Mouse (Mus musculus) kidney, adult 18-20 months (tissue): ENCODE results near the gene Ccnd2.
A peak's percentile ranks its signal among the peaks of the same experiment; 100 is the strongest.

ENCODE experiments used
- DNase-seq: peaks from one replicate; pipeline ENCODE4 v3.0.0; 2021

Gene Ccnd2

DNA sequence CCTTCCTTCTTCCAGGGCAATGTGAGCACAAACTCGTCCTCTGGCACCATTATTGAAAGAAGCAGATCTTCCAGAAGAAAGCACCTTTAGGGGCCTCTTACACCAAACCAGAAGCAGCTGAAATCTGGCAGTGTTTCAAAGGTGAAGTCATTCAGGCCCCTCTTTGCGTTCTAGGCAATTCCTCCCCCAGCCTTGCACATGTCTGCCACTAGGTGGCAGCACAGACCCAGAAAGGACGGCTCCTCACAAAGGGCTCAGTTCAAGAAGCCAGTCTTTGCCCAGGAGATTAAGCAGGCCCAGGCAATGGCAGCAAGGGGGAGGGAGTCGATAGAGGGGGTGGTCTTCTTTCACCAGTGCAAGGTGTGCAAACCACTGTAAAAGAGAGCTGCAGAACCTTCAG, 4.3 kb downstream of the Ccnd2 start:
- peak; percentile 84 for DNase-seq

DNA sequence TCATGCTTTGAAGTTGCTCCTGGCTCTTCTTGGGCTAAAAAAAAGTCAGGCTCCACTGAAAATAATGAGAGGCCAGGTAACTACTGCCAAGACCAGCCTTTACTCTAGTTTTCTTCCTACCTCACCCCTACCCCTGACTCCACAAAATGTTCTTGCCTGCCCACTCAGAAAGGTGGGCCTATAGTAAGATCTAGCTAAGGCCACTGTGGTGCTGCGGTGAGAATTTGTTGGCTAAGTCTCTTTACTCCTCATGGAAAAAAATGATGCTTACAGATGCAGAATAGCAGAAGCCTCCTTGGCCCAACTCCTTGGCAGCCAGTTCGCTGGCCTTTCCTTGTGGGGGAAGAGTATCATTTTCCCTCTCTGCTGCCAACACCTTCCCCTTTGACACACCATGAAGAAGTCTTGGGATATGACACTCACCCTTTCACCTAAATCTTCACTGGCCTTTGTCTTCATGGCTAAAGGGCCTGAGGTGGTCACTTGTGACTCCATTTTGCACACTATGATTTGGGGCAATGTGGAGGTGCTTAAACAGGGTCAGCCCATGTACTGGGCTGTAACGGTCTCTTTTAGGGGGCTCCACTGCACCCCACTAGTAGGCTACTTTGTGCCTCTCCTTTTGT, 5.6 kb downstream of the Ccnd2 start:
- no peak for DNase-seq

DNA sequence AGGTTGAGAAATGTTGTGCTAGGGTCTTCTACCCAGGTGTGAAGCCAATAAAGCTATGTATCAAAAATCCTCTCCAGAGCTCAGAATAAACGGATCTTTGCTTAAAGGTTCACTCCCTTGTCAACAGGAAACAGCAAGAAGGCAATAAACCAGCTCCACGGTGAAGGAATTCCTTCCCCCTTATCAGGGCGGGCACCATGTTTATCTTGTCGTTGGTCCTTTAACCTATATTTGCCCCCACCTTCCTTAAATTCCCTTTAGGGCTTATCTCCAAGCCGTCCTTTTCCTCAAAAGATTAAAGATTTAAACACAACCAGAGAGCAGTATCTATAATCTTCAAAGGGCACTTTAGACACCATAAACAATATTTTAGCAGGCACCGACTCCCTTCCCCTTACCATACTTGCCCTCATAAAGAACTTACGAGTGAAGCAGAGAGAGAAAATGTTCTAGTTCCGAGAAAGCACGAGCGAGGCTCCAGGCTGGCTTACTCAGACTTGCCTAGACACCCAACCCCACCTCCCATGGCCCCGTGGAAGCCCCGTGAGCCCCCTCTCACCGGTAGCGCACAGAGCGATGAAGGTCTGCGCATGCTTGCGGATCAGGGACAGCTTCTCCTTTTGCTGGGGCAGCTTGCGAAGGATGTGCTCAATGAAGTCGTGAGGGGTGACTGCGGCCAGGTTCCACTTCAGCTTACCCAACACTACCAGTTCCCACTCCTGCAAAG, 6.4 kb downstream of the Ccnd2 start:
- no peak for DNase-seq

DNA sequence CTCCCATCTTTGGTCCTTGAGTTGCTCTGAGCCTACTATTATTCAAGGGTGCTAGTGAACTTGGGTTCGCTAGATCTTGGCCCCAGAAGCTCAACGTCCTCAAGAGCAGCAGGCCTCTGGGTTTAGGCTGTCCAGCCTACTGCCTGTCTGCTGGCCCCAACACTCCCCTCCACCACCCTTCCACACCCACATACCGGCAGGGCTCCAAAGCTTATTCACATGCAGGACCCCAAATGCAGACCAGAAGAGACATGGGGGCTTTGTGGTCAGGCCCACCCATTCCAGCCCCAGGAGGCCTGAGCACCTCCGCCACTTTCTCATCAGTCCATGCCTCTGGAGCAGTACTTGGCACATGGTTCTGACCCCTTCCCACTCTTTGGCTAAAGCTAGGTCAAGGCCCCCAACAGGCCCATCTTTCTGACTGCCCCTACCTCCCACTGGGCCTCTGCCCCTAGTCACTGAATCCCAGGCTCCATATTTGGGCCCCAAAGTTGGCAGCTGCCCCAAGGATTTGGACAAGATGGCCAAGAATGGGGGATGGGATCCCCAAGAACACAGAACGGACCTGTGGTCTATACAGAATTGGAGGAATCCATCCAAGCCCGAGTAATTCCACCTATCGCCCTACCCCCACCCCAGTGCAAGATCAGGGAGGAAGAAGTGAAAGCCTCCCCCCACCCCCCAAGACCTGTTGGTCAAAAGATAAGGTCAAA, 8.3 kb downstream of the Ccnd2 start:
- DNase-seq = no peak

DNA sequence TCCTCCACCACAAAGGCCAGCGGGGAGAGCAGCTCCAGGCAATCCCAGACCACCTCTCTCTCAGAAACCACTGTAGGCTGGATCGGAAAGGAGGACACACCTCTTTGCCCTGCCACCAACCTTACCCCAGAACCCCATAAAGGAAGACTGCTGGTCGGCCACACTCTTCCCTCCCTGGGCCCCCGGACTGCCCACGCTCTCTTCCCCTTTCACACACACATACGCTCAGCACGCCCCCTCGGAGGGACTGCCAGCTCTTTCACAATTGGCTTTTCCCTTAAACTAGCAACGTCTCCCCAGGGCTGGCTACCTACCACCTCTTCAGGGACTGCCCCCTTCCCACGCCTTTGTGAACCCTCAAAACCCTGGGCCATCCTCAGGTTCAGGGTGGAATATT, 8.9 kb downstream of the Ccnd2 start:
- DNase-seq = no peak

DNA sequence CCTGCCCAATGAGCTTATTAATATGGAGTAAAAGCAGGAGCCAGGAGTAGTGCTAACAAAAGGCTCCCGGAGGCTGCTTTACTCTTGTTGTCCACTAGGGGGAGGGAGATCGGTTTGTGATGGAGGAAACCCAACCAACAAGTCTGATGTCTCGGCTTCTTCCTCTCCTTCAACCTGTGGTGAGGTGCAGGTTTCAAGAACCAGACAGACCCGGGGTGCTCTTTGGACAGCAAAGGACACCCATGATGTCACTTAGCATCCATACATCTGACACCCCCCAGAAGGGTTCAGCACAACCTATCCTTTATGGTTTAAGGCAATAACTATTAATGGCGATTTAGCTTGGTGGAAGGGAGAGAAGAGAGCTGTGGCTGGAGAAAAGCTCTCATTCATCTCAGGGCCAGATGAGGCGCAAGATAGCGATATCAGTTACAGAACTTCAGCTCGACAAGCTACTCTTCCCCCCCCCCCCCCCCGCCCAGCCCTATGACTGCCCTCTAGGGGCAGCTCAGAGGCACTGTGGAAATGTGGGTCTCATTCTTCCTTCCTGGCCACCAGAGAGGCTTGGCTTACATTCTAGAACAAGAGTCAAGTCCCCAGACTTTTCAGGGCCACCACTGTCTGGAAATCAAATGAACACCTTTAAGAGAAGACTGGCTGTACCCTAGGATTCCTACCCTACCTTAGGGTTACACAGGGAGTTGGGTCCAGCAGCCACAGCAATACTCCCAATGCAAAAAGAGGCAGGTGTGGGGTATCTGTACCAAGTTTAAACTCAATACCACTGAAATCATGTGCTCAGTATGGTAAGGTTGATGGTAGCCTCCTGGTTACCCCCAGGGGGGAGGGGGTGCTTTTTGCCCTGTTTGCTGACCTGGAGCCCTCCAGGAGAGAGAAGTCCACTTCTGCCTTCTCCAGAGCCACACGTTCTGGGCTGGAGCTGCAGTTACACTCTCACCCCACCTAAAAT, 9.6 kb downstream of the Ccnd2 start:
- DNase-seq = peak; percentile 35

DNA sequence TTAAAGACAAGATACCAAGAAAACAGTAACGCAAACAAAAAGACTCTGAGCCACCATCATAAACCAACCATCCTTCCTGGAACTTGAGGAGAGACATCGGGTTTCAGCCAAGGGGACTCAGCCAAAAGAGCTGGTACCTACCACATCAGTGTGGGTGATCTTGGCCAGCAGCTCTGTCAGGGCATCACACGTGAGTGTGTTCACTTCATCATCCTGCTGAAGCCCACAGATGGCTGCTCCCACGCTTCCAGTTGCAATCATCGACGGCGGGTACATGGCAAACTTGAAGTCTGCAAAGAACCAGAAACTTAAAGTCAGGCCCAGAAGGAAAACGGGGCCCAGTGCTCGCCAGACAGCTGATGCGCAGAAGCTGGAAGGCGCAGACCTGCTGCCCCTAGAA, 13.0 kb downstream of the Ccnd2 start:
- no peak for DNase-seq

DNA sequence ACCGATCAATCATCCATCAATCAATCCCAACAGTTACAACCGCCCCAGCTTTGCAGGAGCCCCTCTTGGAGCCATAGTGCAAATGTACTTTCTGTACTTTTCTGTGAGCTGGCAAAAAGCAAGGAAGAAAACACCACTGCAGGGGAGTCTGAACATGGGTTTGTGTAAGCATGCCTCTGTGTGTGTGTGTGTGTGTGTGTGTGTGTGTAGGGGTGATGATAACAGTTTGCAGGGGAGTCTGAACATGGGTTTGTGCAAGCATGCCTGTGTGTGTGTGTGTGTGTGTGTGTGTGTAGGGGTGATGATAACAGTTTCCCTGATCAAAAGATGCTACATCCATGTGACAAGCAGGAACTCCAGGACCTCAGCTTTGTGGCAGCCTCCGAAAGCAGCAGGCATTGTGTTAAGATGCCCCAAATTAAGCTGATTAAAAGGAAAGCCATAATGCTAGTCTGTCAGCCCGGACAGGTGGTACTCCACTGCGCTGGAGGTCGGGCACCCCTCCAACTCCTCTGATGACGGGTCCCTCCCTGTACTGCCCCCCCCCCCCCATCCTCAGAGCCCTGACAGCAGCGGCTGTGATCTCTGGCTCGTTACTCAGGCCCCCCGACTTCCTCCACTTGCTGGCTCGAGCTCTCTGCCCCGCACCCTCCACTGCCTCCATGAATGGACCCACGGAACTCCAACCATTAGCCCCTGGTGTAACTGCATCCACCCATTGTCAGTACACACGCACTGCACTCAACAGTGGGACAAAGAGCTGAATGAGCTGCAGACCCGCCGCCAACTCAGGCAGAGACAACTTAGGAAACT, 18.4 kb downstream of the Ccnd2 start:
- no peak for DNase-seq

DNA sequence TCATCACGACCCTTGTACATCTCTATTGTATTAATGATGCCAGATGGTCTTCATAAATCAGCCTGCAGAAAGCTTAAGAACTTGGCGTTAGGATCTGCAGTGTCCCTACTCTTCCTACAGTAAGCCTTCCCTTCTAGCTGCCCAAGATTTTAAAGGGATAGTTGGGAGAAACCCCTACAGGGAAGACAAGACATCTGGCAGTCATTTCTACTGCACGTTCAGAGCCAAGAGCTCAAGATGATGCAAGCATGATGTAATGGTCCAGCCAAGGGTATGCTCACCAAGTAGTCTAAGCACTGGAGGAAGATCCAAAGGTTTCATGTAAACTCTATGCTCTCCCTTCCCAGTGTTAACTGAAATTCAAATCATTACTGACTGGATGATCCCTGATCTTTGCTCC, 19.3 kb downstream of the Ccnd2 start:
- DNase-seq = no peak

DNA sequence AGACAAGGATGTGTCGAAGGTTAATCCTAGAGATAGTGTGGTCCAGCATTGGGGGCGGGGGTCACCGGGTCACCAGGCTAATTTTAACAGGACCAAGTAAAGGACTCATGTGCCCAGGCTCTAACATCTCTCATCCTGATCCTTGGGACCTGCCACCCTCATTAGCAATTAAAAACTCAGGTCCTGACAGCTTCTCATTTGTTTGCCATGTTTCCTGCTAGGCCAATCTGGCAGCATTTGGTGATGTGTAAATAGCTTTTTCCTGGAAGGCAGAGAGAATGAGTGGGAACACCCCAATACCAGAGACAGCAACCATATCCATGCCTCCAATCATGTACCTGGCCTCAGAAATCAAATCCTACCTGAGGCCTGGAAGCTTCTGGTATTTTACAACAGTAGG, 20.0 kb downstream of the Ccnd2 start:
- DNase-seq = no peak

DNA sequence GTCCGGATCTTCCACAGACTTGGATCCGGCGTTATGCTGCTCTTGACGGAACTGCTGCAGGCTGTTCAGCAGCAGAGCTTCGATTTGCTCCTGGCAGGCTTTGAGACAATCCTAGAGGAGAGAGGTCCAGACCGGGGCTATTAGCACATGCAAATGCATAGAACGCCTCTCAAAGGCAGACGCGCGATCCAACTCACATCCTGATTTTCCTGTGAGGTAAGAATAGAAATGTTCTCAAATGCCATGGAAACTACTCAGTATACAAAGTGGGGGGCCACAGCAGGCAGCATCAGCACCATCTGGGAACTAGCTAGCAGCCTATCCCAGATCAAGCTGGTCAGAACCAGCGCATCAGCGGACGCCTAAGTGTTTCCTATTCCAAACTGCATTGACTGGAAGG, 21.6 kb downstream of the Ccnd2 start:
- DNase-seq = no peak

DNA sequence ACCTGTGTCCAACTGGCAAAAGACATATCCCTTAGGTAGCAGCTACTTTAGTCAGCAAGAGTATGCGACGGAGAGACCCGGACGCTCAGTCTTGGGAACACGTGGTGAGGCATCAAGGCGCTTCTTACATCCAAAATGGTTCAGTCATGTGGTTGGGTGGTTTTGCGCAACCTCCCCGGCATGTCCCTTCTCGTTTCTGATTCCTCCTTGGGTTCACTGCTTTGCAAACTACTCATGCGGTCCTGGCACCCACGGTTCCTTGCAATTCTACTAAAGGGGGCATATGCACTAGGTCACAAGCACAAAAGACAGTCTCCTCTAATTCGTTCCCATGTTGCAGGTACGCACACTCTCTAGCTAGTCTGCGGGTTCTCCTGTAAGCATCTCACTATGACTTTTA, 22.3 kb downstream of the Ccnd2 start:
- DNase-seq = no peak

DNA sequence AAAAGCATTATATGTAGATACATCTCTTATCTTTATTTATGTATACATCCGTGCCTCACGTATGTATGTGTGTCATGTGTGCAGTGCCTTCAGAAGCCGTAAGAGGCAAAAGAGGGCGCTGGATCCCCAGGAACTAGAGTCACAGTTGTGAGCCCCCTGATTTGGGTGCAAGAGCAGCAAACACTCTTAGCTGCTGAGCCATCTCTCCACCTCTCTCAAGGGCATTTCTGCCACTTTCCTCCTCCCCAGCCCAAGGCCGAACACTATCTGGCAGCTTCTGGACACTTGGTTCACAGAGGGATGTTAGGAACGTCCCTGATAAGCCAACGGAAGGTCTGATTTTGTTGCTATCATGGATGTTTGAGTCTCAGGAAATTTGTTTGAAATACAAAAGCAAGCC, 28.5 kb downstream of the Ccnd2 start:
- no peak for DNase-seq

DNA sequence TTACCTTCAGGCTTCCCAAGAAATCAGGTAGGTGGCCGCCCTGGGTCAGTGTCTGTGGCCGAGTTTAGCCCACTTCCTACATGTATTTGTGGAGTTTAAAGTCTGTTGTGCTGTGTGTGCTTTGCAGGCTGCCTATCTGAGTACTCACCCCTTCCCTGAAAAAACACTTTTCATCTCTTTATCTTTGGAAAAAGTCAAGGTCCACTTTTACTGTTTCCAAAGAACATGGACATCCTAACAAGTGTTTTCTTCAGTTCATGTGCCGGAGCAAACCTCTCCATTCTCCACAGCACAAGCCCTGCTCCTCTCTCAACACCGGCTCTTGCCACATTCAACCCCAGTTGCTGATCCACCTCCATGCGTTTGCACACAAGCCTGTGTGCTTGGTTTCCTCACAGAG, 29.0 kb downstream of the Ccnd2 start:
- DNase-seq = no peak

DNA sequence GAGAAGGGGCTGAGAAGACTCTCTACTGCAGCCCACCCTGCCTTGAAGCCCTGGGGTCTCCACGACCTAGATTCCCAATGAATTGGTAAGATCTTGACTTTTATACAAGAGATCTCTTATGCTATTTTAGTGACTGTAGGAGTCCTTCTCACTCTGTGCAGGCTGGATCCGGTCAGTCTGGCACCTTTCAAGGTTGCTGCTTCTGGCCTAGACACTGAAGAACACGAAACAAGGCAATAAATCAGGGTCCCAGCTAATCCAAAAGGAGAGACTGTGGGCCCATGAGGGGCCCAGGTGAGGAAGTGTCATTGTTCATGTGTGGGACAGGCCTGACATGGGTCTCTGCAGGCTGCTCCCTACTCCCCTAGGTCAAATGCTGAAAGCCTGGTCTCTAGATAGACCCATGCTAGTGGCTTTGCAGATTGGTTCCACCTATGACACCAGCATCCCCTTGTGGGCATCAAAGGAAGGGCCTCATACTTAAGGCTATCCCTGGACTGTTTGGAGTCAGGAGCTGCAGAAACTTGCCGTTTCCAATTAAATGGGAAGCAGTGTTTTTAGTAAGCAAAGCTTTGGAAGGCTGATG, 29.7 kb downstream of the Ccnd2 start:
- DNase-seq = no peak

DNA sequence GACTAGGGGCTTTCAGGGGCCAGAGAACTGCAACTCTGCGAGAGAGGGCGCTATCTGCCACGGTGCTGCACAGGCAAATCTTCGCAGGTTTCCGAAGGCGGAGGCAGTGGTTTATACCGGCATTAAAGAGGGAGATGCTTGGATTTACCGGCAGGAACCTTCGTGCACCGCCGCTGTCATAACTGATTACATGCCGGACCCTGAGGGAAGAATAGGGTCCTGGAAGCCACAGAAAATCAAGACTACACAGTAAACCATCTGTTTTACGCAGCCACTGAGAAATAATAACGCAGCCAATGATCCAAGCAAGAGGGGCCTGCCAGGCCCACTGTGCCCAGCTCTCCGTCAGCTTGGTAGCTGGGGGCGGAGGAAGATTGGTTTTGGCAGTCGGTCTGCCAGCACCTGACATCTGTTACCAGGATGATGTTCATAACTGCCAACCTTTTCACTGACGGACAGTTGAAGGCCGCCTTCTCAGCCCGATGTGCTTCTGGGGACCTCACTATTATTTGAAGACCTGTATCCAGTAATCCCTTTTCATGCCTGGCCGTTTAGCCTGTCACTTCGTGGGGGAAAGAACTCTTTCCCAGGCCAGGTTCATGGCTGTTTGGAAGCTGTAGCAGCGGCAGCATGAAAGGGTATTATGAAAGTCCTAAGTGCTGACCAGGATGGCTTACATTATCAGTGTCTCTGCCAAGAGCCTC, 37.1 kb downstream of the Ccnd2 start:
- DNase-seq = no peak

DNA sequence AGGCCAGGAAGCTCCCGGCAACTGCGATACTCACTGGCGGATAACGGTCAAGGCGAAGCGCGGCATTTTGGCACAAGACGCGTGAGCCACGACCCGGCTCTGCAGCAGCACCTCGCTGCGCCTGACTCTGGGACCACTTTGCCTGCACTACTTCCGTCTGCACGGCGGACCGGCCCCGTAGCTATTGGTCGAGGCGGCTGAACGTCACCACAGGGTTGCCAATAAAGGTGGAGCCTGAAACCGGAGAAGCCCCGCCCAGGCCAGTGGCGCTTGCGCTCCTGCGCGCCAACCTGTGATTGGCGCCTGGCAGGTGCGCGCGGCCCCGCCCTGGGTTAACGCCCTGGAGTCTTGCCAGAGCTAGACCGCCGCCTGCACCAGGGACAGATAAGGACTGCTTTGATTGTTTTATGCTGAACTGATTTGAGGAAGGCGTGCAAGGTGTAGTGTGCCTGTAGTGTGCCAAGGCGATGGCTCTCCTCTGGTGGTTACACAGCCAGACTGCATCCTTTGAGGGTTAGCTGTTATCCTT, 42.5 kb downstream of the Ccnd2 start, which contains the start of gene Tigar:
Gene Tigar, minus strand, starts transcription at position 156 of the 529 bp plus-strand sequence.
- peak; percentile 94 for DNase-seq

DNA sequence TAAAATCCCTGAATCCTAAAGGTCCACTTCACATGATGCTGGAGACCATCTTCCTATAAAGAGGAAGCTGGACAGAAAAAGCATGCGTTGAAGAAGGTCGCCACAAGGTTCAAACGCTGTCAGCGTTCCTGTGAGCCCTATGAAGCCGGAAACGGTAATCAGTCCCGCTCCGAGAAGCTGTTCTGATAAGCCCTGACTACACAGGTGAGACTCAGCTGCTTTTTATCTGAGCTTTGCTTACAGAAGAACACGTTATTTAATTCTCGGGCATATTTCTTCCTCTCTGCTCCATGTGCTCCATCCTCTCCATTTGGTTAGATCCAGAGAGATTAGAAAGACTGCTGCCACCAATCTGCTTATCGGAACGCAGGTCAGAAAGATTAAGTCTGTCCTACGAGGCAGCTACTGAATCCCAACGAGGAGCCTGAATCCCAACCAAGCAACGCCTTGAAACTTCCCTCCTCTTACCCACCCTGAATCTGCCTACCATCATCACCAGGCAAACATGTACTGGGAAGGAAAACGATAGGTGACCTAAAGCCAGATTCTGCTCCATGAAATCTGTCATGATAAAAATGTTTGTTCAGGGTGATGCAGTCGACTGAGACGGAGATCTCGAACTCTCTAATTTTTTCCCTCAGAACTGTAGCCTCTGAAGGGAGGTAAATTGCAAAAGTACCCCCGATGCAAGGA, 43.5 kb downstream of the Ccnd2 start:
- no peak for DNase-seq

DNA sequence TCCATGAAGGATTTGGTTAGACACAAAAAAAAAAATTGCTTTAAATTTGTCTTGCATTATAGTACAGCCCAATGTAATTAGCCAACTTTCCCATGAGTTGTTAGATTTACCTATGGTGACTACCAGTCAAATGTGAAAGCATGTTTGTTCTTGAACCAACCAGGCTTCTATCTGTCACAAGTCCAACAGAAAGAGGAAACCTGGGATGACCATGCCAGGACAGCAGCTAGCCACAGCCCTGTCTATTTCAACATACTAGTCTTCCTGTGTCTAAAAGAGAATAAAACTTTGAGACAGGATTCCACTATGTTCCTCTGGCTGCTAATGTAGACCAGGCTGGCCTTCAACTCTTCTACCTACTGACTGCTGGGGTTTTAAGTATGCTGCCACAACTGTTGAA, 44.6 kb downstream of the Ccnd2 start:
- DNase-seq = no peak

DNA sequence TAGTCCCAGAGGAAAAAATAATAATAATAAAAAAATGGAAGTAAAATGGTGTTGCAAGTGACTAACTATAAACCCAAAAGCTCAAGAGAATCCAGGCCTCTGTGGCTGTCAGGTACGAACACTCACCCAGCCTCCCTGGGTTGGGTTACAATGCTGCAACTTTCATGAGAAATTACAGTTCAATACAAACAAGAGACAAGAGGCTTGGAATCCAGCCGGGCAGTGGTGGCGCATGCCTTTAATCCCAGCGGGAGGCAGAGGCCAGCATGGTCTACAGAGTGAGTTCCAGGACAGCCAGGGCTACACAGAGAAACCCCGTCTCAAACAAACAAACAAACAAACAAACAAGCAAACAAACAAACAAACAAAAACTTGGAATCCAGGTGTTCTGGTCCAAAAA, 45.3 kb downstream of the Ccnd2 start:
- DNase-seq = no peak
